Mouse (Mus musculus): ENCODE measurements at regions not wholly inside any gene's neighbourhood (a gene's known extent, or its start where the extent isn't known, plus 50 kb on each side); places are given as distances from the start of the nearest gene placed in this dataset.
"Not testable (repeated sequence)": the region's sequence is repeated elsewhere in the genome, so short reads cannot be mapped to it uniquely, and the experiment has no call there.

GRCm38 (mm10) chr16:49378917-49379473, 320.0 kb upstream of the Ift57 start:
- Histone ChIP-seq H3K9me3 (ENCODE audit: control insufficient read depth, low read length) (no peaks in the 10 kb centered on the region), H3K4me1 (ENCODE audit: control insufficient read depth, insufficient read depth, low read length) (no peaks in the 10 kb centered on the region), H3K4me2 (ENCODE audit: low read depth, low read length) (no peak overlapping the region), H3K36me3 (ENCODE audit: control insufficient read depth, insufficient read depth, low read length) (no peaks in the 10 kb centered on the region), H3K27me3 (replicated peaks; ENCODE audit: control insufficient read depth, insufficient read depth, low read length) (no peaks in the 10 kb centered on the region), H3K4me3 (ENCODE audit: low read depth, low read length) (no peak overlapping the region), H3K27ac (replicated peaks; ENCODE audit: low read depth, low read length) (no peak overlapping the region), H3K9ac (ENCODE audit: low read depth, low read length) (no peak overlapping the region)
- ATAC-seq (ENCODE audit: low read depth) (no peak), DNase-seq (ENCODE audit: low spot score) (no peak)

- DNase-seq (ENCODE audit: low spot score) (no peak), ATAC-seq (ENCODE audit: low read depth) (no peak)
- Histone ChIP-seq H3K36me3 (ENCODE audit: control insufficient read depth, insufficient read depth, low read length) (no peaks in the 10 kb centered on the region), H3K9me3 (ENCODE audit: control insufficient read depth, low read length) (no peaks in the 10 kb centered on the region), H3K4me2 (ENCODE audit: low read depth, low read length) (no peak overlapping the region), H3K4me1 (ENCODE audit: control insufficient read depth, insufficient read depth, low read length) (no peaks in the 10 kb centered on the region), H3K4me3 (ENCODE audit: low read depth, low read length) (no peak overlapping the region), H3K27me3 (replicated peaks; ENCODE audit: control insufficient read depth, insufficient read depth, low read length) (no peaks in the 10 kb centered on the region), H3K27ac (replicated peaks; ENCODE audit: low read depth, low read length) (no peak overlapping the region), H3K9ac (ENCODE audit: low read depth, low read length) (no peak overlapping the region)
- 60% methylated on average over 4 of the region's 4 CpGs for WGBS
These were observed 310.9 kb upstream of the Ift57 start for GRCm38 (mm10) chr16:49388135-49388534.

- DNase-seq (ENCODE audit: low spot score) (peak; percentile 43), ATAC-seq (ENCODE audit: low read depth) (no peak)
- H3K9ac ChIP-seq (ENCODE audit: low read depth, low read length), result no peak overlapping the region
- no peaks in the 10 kb centered on the region for H3K4me1 ChIP-seq (ENCODE audit: control insufficient read depth, insufficient read depth, low read length)
- no peaks in the 10 kb centered on the region for H3K27me3 ChIP-seq (replicated peaks; ENCODE audit: control insufficient read depth, insufficient read depth, low read length)
- H3K9me3 ChIP-seq (ENCODE audit: control insufficient read depth, low read length), result no peaks in the 10 kb centered on the region
- WGBS, result 22% methylated on average over 16 of the region's 16 CpGs
- peak overlapping the region; percentile 14 for H3K4me2 ChIP-seq (ENCODE audit: low read depth, low read length)
- H3K27ac ChIP-seq (replicated peaks; ENCODE audit: low read depth, low read length), result no peak overlapping the region
- H3K36me3 ChIP-seq (ENCODE audit: control insufficient read depth, insufficient read depth, low read length), result no peaks in the 10 kb centered on the region
- no peak overlapping the region for H3K4me3 ChIP-seq (ENCODE audit: low read depth, low read length)
These were observed 290.9 kb upstream of the Ift57 start for GRCm38 (mm10) chr16:49407956-49408795.

- 93% methylated on average over 4 of the region's 4 CpGs for WGBS
- Histone ChIP-seq H3K4me3 (ENCODE audit: low read depth, low read length) (no peak overlapping the region), H3K4me2 (ENCODE audit: low read depth, low read length) (no peak overlapping the region), H3K9me3 (ENCODE audit: control insufficient read depth, low read length) (no peaks in the 10 kb centered on the region), H3K4me1 (ENCODE audit: control insufficient read depth, insufficient read depth, low read length) (no peaks in the 10 kb centered on the region), H3K9ac (ENCODE audit: low read depth, low read length) (no peak overlapping the region), H3K27me3 (replicated peaks; ENCODE audit: control insufficient read depth, insufficient read depth, low read length) (no peaks in the 10 kb centered on the region), H3K36me3 (ENCODE audit: control insufficient read depth, insufficient read depth, low read length) (no peaks in the 10 kb centered on the region), H3K27ac (replicated peaks; ENCODE audit: low read depth, low read length) (no peak overlapping the region)
- DNase-seq (ENCODE audit: low spot score) (no peak), ATAC-seq (ENCODE audit: low read depth) (no peak)
These were observed 289.8 kb upstream of the Ift57 start for GRCm38 (mm10) chr16:49409235-49409634.

- Histone ChIP-seq H3K9me3 (ENCODE audit: control insufficient read depth, low read length) (no peaks in the 10 kb centered on the region), H3K4me1 (ENCODE audit: control insufficient read depth, insufficient read depth, low read length) (no peaks in the 10 kb centered on the region), H3K9ac (ENCODE audit: low read depth, low read length) (no peak overlapping the region), H3K4me2 (ENCODE audit: low read depth, low read length) (no peak overlapping the region), H3K27me3 (replicated peaks; ENCODE audit: control insufficient read depth, insufficient read depth, low read length) (no peaks in the 10 kb centered on the region), H3K4me3 (ENCODE audit: low read depth, low read length) (no peak overlapping the region), H3K27ac (replicated peaks; ENCODE audit: low read depth, low read length) (no peak overlapping the region), H3K36me3 (ENCODE audit: control insufficient read depth, insufficient read depth, low read length) (no peaks in the 10 kb centered on the region)
- no peak for ATAC-seq (ENCODE audit: low read depth)
- DNase-seq (ENCODE audit: low spot score), result no peak
- 94% methylated on average over 1 of the region's 1 CpGs for WGBS
These were observed 268.7 kb upstream of the Ift57 start for GRCm38 (mm10) chr16:49430296-49430695.

GRCm38 (mm10) chr16:49431902-49432301, 267.1 kb upstream of the Ift57 start:
- no peaks in the 10 kb centered on the region for H3K27me3 ChIP-seq (replicated peaks; ENCODE audit: control insufficient read depth, insufficient read depth, low read length)
- H3K9ac ChIP-seq (ENCODE audit: low read depth, low read length), result no peak overlapping the region
- H3K4me3 ChIP-seq (ENCODE audit: low read depth, low read length), result no peak overlapping the region
- no peak overlapping the region for H3K27ac ChIP-seq (replicated peaks; ENCODE audit: low read depth, low read length)
- no peaks in the 10 kb centered on the region for H3K36me3 ChIP-seq (ENCODE audit: control insufficient read depth, insufficient read depth, low read length)
- WGBS, result 39% methylated on average over 2 of the region's 2 CpGs
- H3K4me2 ChIP-seq (ENCODE audit: low read depth, low read length), result no peak overlapping the region
- H3K4me1 ChIP-seq (ENCODE audit: control insufficient read depth, insufficient read depth, low read length), result no peaks in the 10 kb centered on the region
- DNase-seq (ENCODE audit: low spot score) (peak; percentile 6), ATAC-seq (ENCODE audit: low read depth) (no peak)
- no peaks in the 10 kb centered on the region for H3K9me3 ChIP-seq (ENCODE audit: control insufficient read depth, low read length)

- Histone ChIP-seq H3K27me3 (replicated peaks; ENCODE audit: control insufficient read depth, insufficient read depth, low read length) (no peaks in the 10 kb centered on the region), H3K36me3 (ENCODE audit: control insufficient read depth, insufficient read depth, low read length) (no peaks in the 10 kb centered on the region), H3K9ac (ENCODE audit: low read depth, low read length) (no peak overlapping the region), H3K27ac (replicated peaks; ENCODE audit: low read depth, low read length) (no peak overlapping the region), H3K4me1 (ENCODE audit: control insufficient read depth, insufficient read depth, low read length) (no peaks in the 10 kb centered on the region), H3K4me2 (ENCODE audit: low read depth, low read length) (no peak overlapping the region), H3K9me3 (ENCODE audit: control insufficient read depth, low read length) (no peaks in the 10 kb centered on the region), H3K4me3 (ENCODE audit: low read depth, low read length) (no peak overlapping the region)
- ATAC-seq (ENCODE audit: low read depth) (no peak), DNase-seq (ENCODE audit: low spot score) (peak; percentile 7)
- WGBS, result 80% methylated on average over 1 of the region's 1 CpGs
These were observed 257.8 kb upstream of the Ift57 start for GRCm38 (mm10) chr16:49441225-49441624.

- 100% methylated on average over 1 of the region's 9 CpGs for WGBS
- DNase-seq (ENCODE audit: low spot score); H3K4me2 ChIP-seq (ENCODE audit: low read depth, low read length); H3K9me3 ChIP-seq (ENCODE audit: control insufficient read depth, low read length); H3K27me3 ChIP-seq (replicated peaks; ENCODE audit: control insufficient read depth, insufficient read depth, low read length); H3K36me3 ChIP-seq (ENCODE audit: control insufficient read depth, insufficient read depth, low read length); H3K9ac ChIP-seq (ENCODE audit: low read depth, low read length); H3K4me3 ChIP-seq (ENCODE audit: low read depth, low read length); H3K4me1 ChIP-seq (ENCODE audit: control insufficient read depth, insufficient read depth, low read length); H3K27ac ChIP-seq (replicated peaks; ENCODE audit: low read depth, low read length); ATAC-seq (ENCODE audit: low read depth): not testable (repeated sequence)
These were observed 251.7 kb upstream of the Ift57 start for GRCm38 (mm10) chr16:49447356-49447755.

- no peak overlapping the region for H3K9ac ChIP-seq (ENCODE audit: low read depth, low read length)
- H3K4me2 ChIP-seq (ENCODE audit: low read depth, low read length), result no peak overlapping the region
- H3K4me1 ChIP-seq (ENCODE audit: control insufficient read depth, insufficient read depth, low read length), result no peaks in the 10 kb centered on the region
- no peaks in the 10 kb centered on the region for H3K36me3 ChIP-seq (ENCODE audit: control insufficient read depth, insufficient read depth, low read length)
- no peaks in the 10 kb centered on the region for H3K27me3 ChIP-seq (replicated peaks; ENCODE audit: control insufficient read depth, insufficient read depth, low read length)
- 81% methylated on average over 8 of the region's 8 CpGs for WGBS
- peaks cover 4% of the 10 kb centered on the region; the same call in 1 of the 2 replicates for H3K9me3 ChIP-seq (ENCODE audit: control insufficient read depth, low read length)
- no peak for ATAC-seq (ENCODE audit: low read depth)
- no peak overlapping the region for H3K4me3 ChIP-seq (ENCODE audit: low read depth, low read length)
- DNase-seq (ENCODE audit: low spot score), result no peak
- H3K27ac ChIP-seq (replicated peaks; ENCODE audit: low read depth, low read length), result no peak overlapping the region
These were observed 205.2 kb upstream of the Ift57 start for GRCm38 (mm10) chr16:49493881-49494280.

Measured in embryonic facial prominence, embryonic 14.5 days (tissue).